Mouse (Mus musculus) hematopoietic stem cell, adult 5-6 weeks (primary cell): ENCODE measurements at regions not wholly inside any gene's neighbourhood (a gene's known extent, or its start where the extent isn't known, plus 50 kb on each side); places are given as distances from the start of the nearest gene placed in this dataset.

ENCODE experiments used
- ATAC-seq, 2 experiments: fragments of 125-278 bp in 1 of 2; replicated peaks in 1 of 2; 2 replicates each; pipeline ENCODE4 v1.8.0; 2016 to 2017; ENCODE audit warnings: inconsistent platforms in 2 of 2, mild to moderate bottlenecking in 2 of 2, moderate number of reproducible peaks in 2 of 2, low read depth in 1 of 2, moderate TSS enrichment in 1 of 2; ENCODE audit not compliant: low FRiP score in 2 of 2, poor library complexity in 2 of 2, severe bottlenecking in 2 of 2, insufficient read depth in 1 of 2, low TSS enrichment in 1 of 2

- no peak for ATAC-seq
Observed at GRCm38 (mm10) chr9:59232682-59233081, 58.7 kb upstream of the Adpgk start.

- ATAC-seq = no peak
Observed at GRCm38 (mm10) chr9:59231947-59232346, 59.4 kb upstream of the Adpgk start.

GRCm38 (mm10) chr9:59231186-59231585 is 60.2 kb upstream of the Adpgk start:
- no peak for ATAC-seq

- no peak for ATAC-seq
Observed at GRCm38 (mm10) chr9:59230161-59230560, 61.2 kb upstream of the Adpgk start.

GRCm38 (mm10) chr9:59227948-59228347 is 63.4 kb upstream of the Adpgk start:
- ATAC-seq = no peak

- ATAC-seq = no peak
Observed at GRCm38 (mm10) chr9:59226361-59226760, 65.0 kb upstream of the Adpgk start.

- ATAC-seq = no peak
Observed at GRCm38 (mm10) chr9:59219277-59219676, 72.1 kb upstream of the Adpgk start.

- no peak for ATAC-seq
Observed at GRCm38 (mm10) chr9:59202654-59203514, 88.5 kb upstream of the Adpgk start.

- ATAC-seq = no peak
Observed at GRCm38 (mm10) chr9:59199495-59200196, 91.7 kb upstream of the Adpgk start.

- no peak for ATAC-seq
Observed at GRCm38 (mm10) chr9:59198221-59198875, 93.0 kb upstream of the Adpgk start.

- ATAC-seq = no peak
Observed at GRCm38 (mm10) chr9:59197506-59197905, 93.9 kb upstream of the Adpgk start.

- ATAC-seq = no peak
Observed at GRCm38 (mm10) chr9:59193971-59194370, 97.4 kb upstream of the Adpgk start.

- ATAC-seq = peak in 1 of 2 experiments; percentile 36; a peak in 1 of 4 replicates
Observed at GRCm38 (mm10) chr9:59189141-59189540, 102.2 kb upstream of the Adpgk start.

GRCm38 (mm10) chr9:59188411-59188810 is 102.9 kb upstream of the Adpgk start:
- no peak for ATAC-seq

GRCm38 (mm10) chr9:59186326-59186725 is 105.0 kb upstream of the Adpgk start:
- ATAC-seq = no peak

GRCm38 (mm10) chr9:59184089-59184488 is 107.3 kb upstream of the Adpgk start:
- ATAC-seq = no peak

GRCm38 (mm10) chr9:59182906-59183305 is 108.5 kb upstream of the Adpgk start:
- ATAC-seq = no peak

GRCm38 (mm10) chr9:59182490-59182889 is 108.9 kb upstream of the Adpgk start:
- ATAC-seq = no peak
